Mouse (Mus musculus) MEL (cell line): ENCODE results near the gene Ttyh2.

Source experiments
- KAT2A ChIP-seq: conservative IDR thresholded peaks from 2 replicates; pipeline ENCODE4 v1.6.1; 2012; ENCODE audit warnings: low read depth, low read length, improper control_type of control experiment, inconsistent platforms
- POLR2A ChIP-seq, 2 experiments: IDR thresholded peaks; 2 replicates each; pipeline ENCODE4 v1.6.1; 2011 to 2012; ENCODE audit warnings: low read length in 2 of 2, mild to moderate bottlenecking in 2 of 2, control low read depth in 1 of 2, improper control_type of control experiment in 1 of 2, low read depth in 1 of 2, moderate library complexity in 1 of 2; ENCODE audit not compliant: control insufficient read depth in 1 of 2, insufficient read depth in 1 of 2, poor library complexity in 1 of 2
- POLR2AphosphoS2 ChIP-seq: IDR thresholded peaks from 2 replicates; pipeline ENCODE4 v1.6.1; 2011; ENCODE audit warnings: low read length, improper control_type of control experiment
- TAL1 ChIP-seq: IDR thresholded peaks from 2 replicates; pipeline ENCODE4 v1.6.1; 2012; ENCODE audit warnings: mild to moderate bottlenecking, inconsistent platforms, low read length, moderate library complexity, mixed read lengths
- UBTF ChIP-seq: IDR thresholded peaks from 2 replicates; pipeline ENCODE4 v1.6.1; 2012; ENCODE audit warnings: low read depth, mild to moderate bottlenecking, inconsistent platforms, low read length, improper control_type of control experiment, moderate library complexity, borderline replicate concordance; ENCODE audit not compliant: insufficient read depth
- ZC3H11A ChIP-seq: IDR thresholded peaks from 2 replicates; pipeline ENCODE4 v1.6.1; 2012; ENCODE audit warnings: low read depth, mild to moderate bottlenecking, inconsistent platforms, low read length, improper control_type of control experiment

- TF ChIP-seq ZC3H11A (no peak), KAT2A (no peak), POLR2AphosphoS2 (no peak), TAL1 (no peak), UBTF (no peak), POLR2A (IDR thresholded peaks at IDR 0.05; ENCODE audit: control insufficient read depth in 1 of 2, insufficient read depth in 1 of 2, low read depth in 1 of 2, low read length in 2 of 2, poor library complexity in 1 of 2) (no peak)
These were observed 17.4 kb downstream of the Ttyh2 start for GRCm38 (mm10) chr11:114692601-114693000.
